Mouse (Mus musculus): Measurements from ENCODE around the gene Lhx6. TPM values are rescaled to one million over a fixed set of nuclear protein-coding genes. Genes with fewer than 3 reads are reported as not detected.

Lhx6 gene
- total RNA-seq, 2 experiments from 2014 or later = 5.1 to 5.6 TPM

- intact Hi-C loops (cut with DNase I) = loop anchor here (5.0 kb wide), 1 partner anchor 88 kb away; the partner anchor contains the start of genes Mrrf and Rbm18
- DNase-seq (ENCODE audit: low spot score) = peak; percentile 97
These were observed 56.3 kb downstream of the Lhx6 start, which contains the start of the genes Ndufa8 and Morn5 for GRCm38 (mm10) chr2:36048748-36049566. Ndufa8 (minus strand) TSS chr2:36049406. Morn5 (plus strand) TSS chr2:36049458.

GRCm38 (mm10) chr2:36048164-36048563 is 57.0 kb downstream of the Lhx6 start:
- no peak for DNase-seq (ENCODE audit: low spot score)
- intact Hi-C loops (cut with DNase I) = loop anchor here (5.0 kb wide), 1 partner anchor 89 kb away; the partner anchor contains the start of genes Mrrf and Rbm18

GRCm38 (mm10) chr2:36040872-36041271 is 64.3 kb downstream of the Lhx6 start:
- no peak for DNase-seq (ENCODE audit: low spot score)
- intact Hi-C loops (cut with DNase I) = no loop called here

GRCm38 (mm10) chr2:36039297-36039985 is 65.8 kb downstream of the Lhx6 start:
- intact Hi-C loops (cut with DNase I) = loop anchor here (5.0 kb wide), 2 partner anchors 38 to 62 kb away; partner anchors contain the start of gene Ttll11
- no peak for DNase-seq (ENCODE audit: low spot score)

- no peak for DNase-seq (ENCODE audit: low spot score)
These were observed 69.7 kb downstream of the Lhx6 start for GRCm38 (mm10) chr2:36035413-36036081.

GRCm38 (mm10) chr2:36034898-36035297 is 70.3 kb downstream of the Lhx6 start:
- no peak for DNase-seq (ENCODE audit: low spot score)
- intact Hi-C loops (cut with DNase I) = loop anchor here (5.0 kb wide), 2 partner anchors 42 to 58 kb away; partner anchors contain the start of gene Ttll11

More at GRCm38 (mm10) chr2:36035413-36036081, 69.7 kb downstream of the Lhx6 start:
- intact Hi-C loops (cut with DNase I) = loop anchor here (5.0 kb wide), 2 partner anchors 42 to 58 kb away; partner anchors contain the start of gene Ttll11

- no peak for DNase-seq (ENCODE audit: low spot score)
- intact Hi-C loops (cut with DNase I) = no loop called here
These were observed 71.2 kb downstream of the Lhx6 start for GRCm38 (mm10) chr2:36033966-36034365.

- DNase-seq (ENCODE audit: low spot score) = no peak
- intact Hi-C loops (cut with DNase I) = no loop called here
These were observed 72.3 kb downstream of the Lhx6 start for GRCm38 (mm10) chr2:36032884-36033283.

Other genes starting within 250 kb of the Lhx6 start
- 1 to 10 TPM; 1.1 to 1.2 TPM for gene Ttll11, start 125.5 kb downstream of the Lhx6 start, total RNA-seq (2021)
- gene Ndufa8, start 56.0 kb downstream of the Lhx6 start, total RNA-seq (2021) = 100 to 1,000 TPM; 676 to 685 TPM
- gene Morn5, start 56.0 kb downstream of the Lhx6 start, total RNA-seq (2021) = not detected
- gene Mrrf, start 31.0 kb upstream of the Lhx6 start, total RNA-seq (2021) = 10 to 100 TPM; 41.9 to 43.3 TPM
- 10 to 100 TPM; 34.5 to 38.1 TPM for gene Rbm18, start 31.4 kb upstream of the Lhx6 start, total RNA-seq (2021)
- 10 to 100 TPM; 16.4 to 16.8 TPM for gene Ptgs1, start 125.0 kb upstream of the Lhx6 start, total RNA-seq (2021)